Mouse (Mus musculus) forebrain, postnatal 0 days (tissue): ENCODE data around the gene Kiss1. TPM values are rescaled to one million over a fixed set of nuclear protein-coding genes. Genes with fewer than 3 reads are reported as not detected.
A peak's percentile ranks its signal among the peaks of the same experiment; 100 is the strongest.

Experiments
- ATAC-seq: fragments of 200-750 bp; cut with Nextera tagmentation; 2 replicates; pipeline ENCODE4 v1.8.0; 2017; ENCODE audit warnings: mild to moderate bottlenecking, moderate library complexity
- DNase-seq: peaks from one replicate; pipeline ENCODE4 v3.0.0-alpha.2; 2015
- H3K27ac ChIP-seq: fragments of 300-500 bp; sonication (generic); 2 replicates; pipeline ENCODE4 v1.5.1; 2014; ENCODE audit warnings: low read depth, mild to moderate bottlenecking, antibody characterized with exemption, low read length, moderate library complexity, mixed read lengths
- H3K27me3 ChIP-seq: fragments of 300-500 bp; sonication (generic); 2 replicates; pipeline ENCODE4 v1.6.1; 2014; ENCODE audit warnings: mild to moderate bottlenecking, low read length, mixed read lengths; ENCODE audit not compliant: insufficient read depth
- H3K36me3 ChIP-seq: fragments of 300-500 bp; sonication (generic); 2 replicates; pipeline ENCODE4 v1.6.1; 2014; ENCODE audit warnings: mild to moderate bottlenecking, moderate library complexity; ENCODE audit not compliant: insufficient read depth
- H3K4me1 ChIP-seq: fragments of 300-500 bp; sonication (generic); 2 replicates; pipeline ENCODE4 v1.6.1; 2014; ENCODE audit warnings: antibody characterized with exemption; ENCODE audit not compliant: insufficient read depth
- H3K4me2 ChIP-seq: fragments of 300-500 bp; sonication (generic); 2 replicates; pipeline ENCODE4 v1.6.1; 2014; ENCODE audit warnings: low read depth, mild to moderate bottlenecking, moderate library complexity
- H3K4me3 ChIP-seq: fragments of 300-500 bp; sonication (generic); 2 replicates; pipeline ENCODE4 v1.5.1; 2014; ENCODE audit warnings: low read depth, low read length, mixed read lengths
- H3K9ac ChIP-seq: fragments of 300-500 bp; sonication (generic); 2 replicates; pipeline ENCODE4 v1.6.1; 2014; ENCODE audit warnings: mild to moderate bottlenecking
- H3K9me3 ChIP-seq: fragments of 300-500 bp; sonication (generic); 2 replicates; pipeline ENCODE4 v1.6.1; 2016; ENCODE audit warnings: low read length
- CTCF ChIP-seq: sonication (generic); IDR thresholded peaks from 2 replicates; pipeline ENCODE4 v1.5.1; 2016; ENCODE audit warnings: antibody characterized with exemption, control low read depth, low read depth
- WGBS: fragments of 180-500 bp; shearing (Covaris S2); extraction: QIAGEN DNeasy Blood & Tissue Kit; methylation state at CpG from one replicate; pipeline ENCODE4 v1.1.7; 2014; 5-methylcytosine and 5-hydroxymethylcytosine counted together
- polyA plus RNA-seq: library from polyadenylated mRNA; unstranded; fragments of >200 nt; fragmentation: Nextera tagmentation; extraction: Ambion mirVana; gene quantifications from 2 replicates; pipeline ENCODE4 v1.2.1, GENCODE M21; 2015
- total RNA-seq: library from RNA; depleted of rRNA; stranded (reverse); fragments of >200 nt; gene quantifications from 2 replicates; pipeline ENCODE4 v1.2.3, GENCODE M21; 2014

Kiss1 gene
- total and polyA plus RNA-seq, 2 experiments from 2014 or later: not detected

GRCm38 (mm10) chr1:133302540-133302939 is 19.1 kb upstream of the Kiss1 start:
- H3K36me3 ChIP-seq: peaks cover 9% of the 10 kb centered on the region; the same call in 1 of the 2 replicates
- no peak; the same call in 1 of the 2 replicates for ATAC-seq
- WGBS: 15% methylated on average over 3 of the region's 3 CpGs
- no peaks in the 10 kb centered on the region for H3K4me1 ChIP-seq
- no peak overlapping the region for H3K4me2 ChIP-seq
- H3K27ac ChIP-seq: no peak overlapping the region
- no peaks in the 10 kb centered on the region for H3K27me3 ChIP-seq
- DNase-seq: peak; percentile 19
- H3K4me3 ChIP-seq: no peak overlapping the region
- H3K9me3 ChIP-seq: no peaks in the 10 kb centered on the region
- no peak for TF ChIP-seq CTCF
- H3K9ac ChIP-seq: no peak overlapping the region

GRCm38 (mm10) chr1:133306842-133307241 is 14.8 kb upstream of the Kiss1 start:
- Histone ChIP-seq H3K4me3 (no peak overlapping the region), H3K4me2 (no peak overlapping the region), H3K27ac (no peak overlapping the region), H3K27me3 (no peaks in the 10 kb centered on the region), H3K9ac (no peak overlapping the region), H3K36me3 (no peaks in the 10 kb centered on the region; the same call in 1 of the 2 replicates), H3K4me1 (no peaks in the 10 kb centered on the region), H3K9me3 (no peaks in the 10 kb centered on the region)
- under 1% methylated on average over 4 of the region's 4 CpGs for WGBS
- peak; percentile 85 for TF ChIP-seq CTCF
- peak; percentile 57; the same call in 1 of the 2 replicates for ATAC-seq
- DNase-seq: peak; percentile 76

- H3K4me1 ChIP-seq: no peaks in the 10 kb centered on the region
- no peak overlapping the region for H3K4me3 ChIP-seq
- no peak overlapping the region for H3K4me2 ChIP-seq
- no peaks in the 10 kb centered on the region for H3K9me3 ChIP-seq
- 8% methylated on average over 6 of the region's 6 CpGs for WGBS
- no peaks in the 10 kb centered on the region for H3K27me3 ChIP-seq
- DNase-seq: peak; percentile 82
- peak; percentile 79 for TF ChIP-seq CTCF
- no peak overlapping the region for H3K9ac ChIP-seq
- H3K36me3 ChIP-seq: no peaks in the 10 kb centered on the region; the same call in 1 of the 2 replicates
- ATAC-seq: 0 out of 2 replicates have a peak, but pooled peaks have one; percentile 16
- H3K27ac ChIP-seq: no peak overlapping the region
Observed at GRCm38 (mm10) chr1:133307318-133307717, 14.4 kb upstream of the Kiss1 start.

GRCm38 (mm10) chr1:133309652-133310267 is 11.9 kb upstream of the Kiss1 start, which contains the start of gene Golt1a:
Gene Golt1a, plus strand, starts transcription at chr1:133309800.
- no peak within 1 kb of the TSS for H3K9ac ChIP-seq
- no peaks in the 10 kb centered on the region for H3K36me3 ChIP-seq
- DNase-seq: no peak
- H3K9me3 ChIP-seq: no peaks in the 10 kb centered on the region
- no peak for ATAC-seq
- TF ChIP-seq CTCF: no peak
- H3K27ac ChIP-seq: no peak within 1 kb of the TSS
- no peaks in the 10 kb centered on the region for H3K27me3 ChIP-seq
- 75% methylated on average over 14 of the region's 14 CpGs for WGBS
- no peak within 1 kb of the TSS for H3K4me2 ChIP-seq
- no peak within 1 kb of the TSS for H3K4me3 ChIP-seq
- peaks cover 5% of the 10 kb centered on the region for H3K4me1 ChIP-seq

- DNase-seq (no peak), ATAC-seq (no peak)
- Histone ChIP-seq H3K27me3 (no peaks in the 10 kb centered on the region), H3K27ac (no peak overlapping the region), H3K36me3 (no peaks in the 10 kb centered on the region), H3K4me2 (no peak overlapping the region), H3K9me3 (no peaks in the 10 kb centered on the region), H3K4me3 (no peak overlapping the region), H3K9ac (no peak overlapping the region), H3K4me1 (peaks cover 5% of the 10 kb centered on the region)
- TF ChIP-seq CTCF: peak; percentile 46
- 54% methylated on average over 4 of the region's 4 CpGs for WGBS
Observed at GRCm38 (mm10) chr1:133311240-133311639, 10.4 kb upstream of the Kiss1 start.

GRCm38 (mm10) chr1:133311946-133312345 is 9.7 kb upstream of the Kiss1 start:
- no peak overlapping the region for H3K27ac ChIP-seq

GRCm38 (mm10) chr1:133314364-133314763 is 7.3 kb upstream of the Kiss1 start:
- no peak overlapping the region for H3K4me3 ChIP-seq
- H3K27ac ChIP-seq: no peak overlapping the region
- TF ChIP-seq CTCF: peak; percentile 74
- DNase-seq (peak; percentile 57), ATAC-seq (no peak)
- H3K36me3 ChIP-seq: no peaks in the 10 kb centered on the region
- no peaks in the 10 kb centered on the region for H3K9me3 ChIP-seq
- 25% methylated on average over 8 of the region's 8 CpGs for WGBS
- H3K4me2 ChIP-seq: no peak overlapping the region
- peaks cover 5% of the 10 kb centered on the region for H3K4me1 ChIP-seq
- no peaks in the 10 kb centered on the region for H3K27me3 ChIP-seq
- no peak overlapping the region for H3K9ac ChIP-seq

More at GRCm38 (mm10) chr1:133311946-133312345, 9.7 kb upstream of the Kiss1 start:
- Histone ChIP-seq H3K9ac (no peak overlapping the region), H3K27me3 (no peaks in the 10 kb centered on the region), H3K4me3 (no peak overlapping the region), H3K36me3 (no peaks in the 10 kb centered on the region), H3K9me3 (no peaks in the 10 kb centered on the region), H3K4me1 (peaks cover 5% of the 10 kb centered on the region), H3K4me2 (0 out of 2 replicates have a peak overlapping the region, but pooled peaks have one; percentile 2)
- DNase-seq (peak; percentile 83), ATAC-seq (peak; percentile 91)
- 11% methylated on average over 10 of the region's 10 CpGs for WGBS
- TF ChIP-seq CTCF: no peak
